Mouse (Mus musculus): Measurements from ENCODE around the gene Arvcf. TPM values are rescaled to one million over a fixed set of nuclear protein-coding genes. Genes with fewer than 3 reads are reported as not detected.

Arvcf gene
- total and polyA plus RNA-seq, 3 experiments = 13.9 to 16.4 (median 14.4) TPM

- H3K4me3 ChIP-seq = no peak overlapping the region
- no peaks in the 10 kb centered on the region for H3K79me2 ChIP-seq (replicated peaks; ENCODE audit: control insufficient read depth, insufficient read depth, low read length)
- intact Hi-C loops (cut with DNase I) = no loop called here
- H3K27me3 ChIP-seq (ENCODE audit: control insufficient read depth, insufficient read depth, low read length) = no peaks in the 10 kb centered on the region
- DNase-seq = no peak
- no peak overlapping the region for H3K9ac ChIP-seq (ENCODE audit: low read depth, low read length)
- H3K36me3 ChIP-seq (ENCODE audit: control insufficient read depth, insufficient read depth, low read length) = no peaks in the 10 kb centered on the region
- H3K27ac ChIP-seq = no peak overlapping the region
- 93% methylated on average over 3 of the region's 3 CpGs for WGBS
- H3K4me1 ChIP-seq (ENCODE audit: control insufficient read depth, insufficient read depth, low read length) = peaks cover 16% of the 10 kb centered on the region
- TF ChIP-seq EP300 (IDR thresholded peaks at IDR 0.05; ENCODE audit: insufficient read depth, low read depth, low read length) = no peak
- TF ChIP-seq POLR2A (IDR thresholded peaks at IDR 0.05; ENCODE audit: insufficient read depth, low read depth, low read length) = no peak
- no peak for TF ChIP-seq CTCF (IDR thresholded peaks at IDR 0.05)
Observed at GRCm38 (mm10) chr16:18391127-18391526, 43.1 kb downstream of the Arvcf start.

- H3K4me1 ChIP-seq (ENCODE audit: control insufficient read depth, insufficient read depth, low read length) = peaks cover 16% of the 10 kb centered on the region
- H3K27me3 ChIP-seq (ENCODE audit: control insufficient read depth, insufficient read depth, low read length) = no peaks in the 10 kb centered on the region
- H3K27ac ChIP-seq = no peak overlapping the region
- WGBS = 94% methylated on average over 3 of the region's 3 CpGs
- H3K36me3 ChIP-seq (ENCODE audit: control insufficient read depth, insufficient read depth, low read length) = no peaks in the 10 kb centered on the region
- no peak overlapping the region for H3K9ac ChIP-seq (ENCODE audit: low read depth, low read length)
- H3K4me3 ChIP-seq = no peak overlapping the region
- no peak for DNase-seq
- intact Hi-C loops (cut with DNase I) = loop anchor here (2.0 kb wide), 1 partner anchor 35 kb away; the partner anchor contains the start of genes Comt and Txnrd2
- no peak for TF ChIP-seq CTCF (IDR thresholded peaks at IDR 0.05)
- no peak for TF ChIP-seq POLR2A (IDR thresholded peaks at IDR 0.05; ENCODE audit: insufficient read depth, low read depth, low read length)
- TF ChIP-seq EP300 (IDR thresholded peaks at IDR 0.05; ENCODE audit: insufficient read depth, low read depth, low read length) = no peak
- no peaks in the 10 kb centered on the region for H3K79me2 ChIP-seq (replicated peaks; ENCODE audit: control insufficient read depth, insufficient read depth, low read length)
Observed at GRCm38 (mm10) chr16:18391728-18392127, 43.7 kb downstream of the Arvcf start.

GRCm38 (mm10) chr16:18392469-18393426 lies 44.8 kb downstream of the Arvcf start:
- Histone ChIP-seq H3K36me3 (ENCODE audit: control insufficient read depth, insufficient read depth, low read length) (no peaks in the 10 kb centered on the region), H3K9ac (ENCODE audit: low read depth, low read length) (peak overlapping the region; percentile 68), H3K27me3 (ENCODE audit: control insufficient read depth, insufficient read depth, low read length) (no peaks in the 10 kb centered on the region), H3K4me3 (peak overlapping the region; percentile 85), H3K27ac (peak overlapping the region; percentile 86), H3K79me2 (replicated peaks; ENCODE audit: control insufficient read depth, insufficient read depth, low read length) (no peaks in the 10 kb centered on the region), H3K4me1 (ENCODE audit: control insufficient read depth, insufficient read depth, low read length) (peaks cover 16% of the 10 kb centered on the region)
- intact Hi-C loops (cut with DNase I) = loop anchor here (2.0 kb wide), 1 partner anchor 34 kb away; the partner anchor contains the start of genes Comt and Txnrd2
- WGBS = 2% methylated on average over 63 of the region's 63 CpGs
- DNase-seq = peak; percentile 91 to 93
- TF ChIP-seq CTCF (IDR thresholded peaks at IDR 0.05) (peak; percentile 66), EP300 (IDR thresholded peaks at IDR 0.05; ENCODE audit: insufficient read depth, low read depth, low read length) (no peak), POLR2A (IDR thresholded peaks at IDR 0.05; ENCODE audit: insufficient read depth, low read depth, low read length) (peak; percentile 63)

GRCm38 (mm10) chr16:18393595-18393994 lies 45.6 kb downstream of the Arvcf start:
- 77% methylated on average over 5 of the region's 5 CpGs for WGBS
- H3K4me1 ChIP-seq (ENCODE audit: control insufficient read depth, insufficient read depth, low read length) = peaks cover 13% of the 10 kb centered on the region
- H3K79me2 ChIP-seq (replicated peaks; ENCODE audit: control insufficient read depth, insufficient read depth, low read length) = no peaks in the 10 kb centered on the region
- peak overlapping the region; percentile 86 for H3K27ac ChIP-seq
- no peak for DNase-seq
- TF ChIP-seq CTCF (IDR thresholded peaks at IDR 0.05) (no peak), EP300 (IDR thresholded peaks at IDR 0.05; ENCODE audit: insufficient read depth, low read depth, low read length) (no peak), POLR2A (IDR thresholded peaks at IDR 0.05; ENCODE audit: insufficient read depth, low read depth, low read length) (no peak)
- H3K9ac ChIP-seq (ENCODE audit: low read depth, low read length) = no peak overlapping the region
- no peaks in the 10 kb centered on the region for H3K36me3 ChIP-seq (ENCODE audit: control insufficient read depth, insufficient read depth, low read length)
- intact Hi-C loops (cut with DNase I) = loop anchor here (2.0 kb wide), 1 partner anchor 33 kb away; the partner anchor contains the start of genes Comt and Txnrd2
- H3K4me3 ChIP-seq = peak overlapping the region; percentile 85; the same call in 1 of the 2 replicates
- no peaks in the 10 kb centered on the region for H3K27me3 ChIP-seq (ENCODE audit: control insufficient read depth, insufficient read depth, low read length)

GRCm38 (mm10) chr16:18394056-18394455 lies 46.1 kb downstream of the Arvcf start:
- Histone ChIP-seq H3K79me2 (replicated peaks; ENCODE audit: control insufficient read depth, insufficient read depth, low read length) (no peaks in the 10 kb centered on the region), H3K4me3 (no peak overlapping the region), H3K9ac (ENCODE audit: low read depth, low read length) (no peak overlapping the region), H3K27ac (no peak overlapping the region; the same call in 1 of the 2 replicates), H3K36me3 (ENCODE audit: control insufficient read depth, insufficient read depth, low read length) (no peaks in the 10 kb centered on the region), H3K4me1 (ENCODE audit: control insufficient read depth, insufficient read depth, low read length) (peaks cover 13% of the 10 kb centered on the region), H3K27me3 (ENCODE audit: control insufficient read depth, insufficient read depth, low read length) (no peaks in the 10 kb centered on the region)
- DNase-seq = no peak
- TF ChIP-seq CTCF (IDR thresholded peaks at IDR 0.05) = no peak
- TF ChIP-seq POLR2A (IDR thresholded peaks at IDR 0.05; ENCODE audit: insufficient read depth, low read depth, low read length) = no peak
- TF ChIP-seq EP300 (IDR thresholded peaks at IDR 0.05; ENCODE audit: insufficient read depth, low read depth, low read length) = no peak
- intact Hi-C loops (cut with DNase I) = no loop called here
- 84% methylated on average over 3 of the region's 3 CpGs for WGBS
